Mouse (Mus musculus): ENCODE measurements at regions not wholly inside any gene's neighbourhood (a gene's known extent, or its start where the extent isn't known, plus 50 kb on each side); places are given as distances from the start of the nearest gene placed in this dataset.

- Histone ChIP-seq H3K4me2 (replicated peaks; ENCODE audit: low read depth) (peak overlapping the region; percentile 22), H3K9me3 (ENCODE audit: control insufficient read depth) (no peaks in the 10 kb centered on the region), H3K9ac (ENCODE audit: low read depth, low read length) (no peak overlapping the region), H3K27ac (ENCODE audit: low read depth, low read length) (no peak overlapping the region), H3K36me3 (ENCODE audit: control insufficient read depth, insufficient read depth) (no peaks in the 10 kb centered on the region), H3K27me3 (replicated peaks; ENCODE audit: control insufficient read depth, insufficient read depth, low read length) (no peaks in the 10 kb centered on the region), H3K4me1 (replicated peaks; ENCODE audit: control insufficient read depth, insufficient read depth, low read length) (no peaks in the 10 kb centered on the region), H3K4me3 (ENCODE audit: low read depth, low read length) (no peak overlapping the region)
- TF ChIP-seq CTCF (IDR thresholded peaks at IDR 0.05; ENCODE audit: low read depth), result no peak
- peak; percentile 53; the same call in 1 of the 2 replicates for ATAC-seq
- WGBS, result 28% methylated on average over 12 of the region's 12 CpGs
These were observed 56.7 kb upstream of the Med4 start for GRCm38 (mm10) chr14:73453164-73453563.

- no peak for ATAC-seq
- Histone ChIP-seq H3K4me3 (ENCODE audit: low read depth, low read length) (no peak overlapping the region), H3K4me1 (replicated peaks; ENCODE audit: control insufficient read depth, insufficient read depth, low read length) (no peaks in the 10 kb centered on the region), H3K4me2 (replicated peaks; ENCODE audit: low read depth) (no peak overlapping the region), H3K9ac (ENCODE audit: low read depth, low read length) (no peak overlapping the region), H3K27ac (ENCODE audit: low read depth, low read length) (no peak overlapping the region), H3K27me3 (replicated peaks; ENCODE audit: control insufficient read depth, insufficient read depth, low read length) (no peaks in the 10 kb centered on the region), H3K9me3 (ENCODE audit: control insufficient read depth) (no peaks in the 10 kb centered on the region), H3K36me3 (ENCODE audit: control insufficient read depth, insufficient read depth) (no peaks in the 10 kb centered on the region)
- no peak for TF ChIP-seq CTCF (IDR thresholded peaks at IDR 0.05; ENCODE audit: low read depth)
- WGBS, result 67% methylated on average over 7 of the region's 7 CpGs
These were observed 57.3 kb upstream of the Med4 start for GRCm38 (mm10) chr14:73452321-73453082.

GRCm38 (mm10) chr14:73451291-73452045, 58.4 kb upstream of the Med4 start:
- WGBS, result 81% methylated on average over 9 of the region's 9 CpGs
- H3K4me2 ChIP-seq (replicated peaks; ENCODE audit: low read depth), result no peak overlapping the region
- H3K4me1 ChIP-seq (replicated peaks; ENCODE audit: control insufficient read depth, insufficient read depth, low read length), result no peaks in the 10 kb centered on the region
- H3K27me3 ChIP-seq (replicated peaks; ENCODE audit: control insufficient read depth, insufficient read depth, low read length), result no peaks in the 10 kb centered on the region
- H3K36me3 ChIP-seq (ENCODE audit: control insufficient read depth, insufficient read depth), result no peaks in the 10 kb centered on the region
- H3K27ac ChIP-seq (ENCODE audit: low read depth, low read length), result no peak overlapping the region
- no peak overlapping the region for H3K9ac ChIP-seq (ENCODE audit: low read depth, low read length)
- ATAC-seq, result no peak
- no peaks in the 10 kb centered on the region for H3K9me3 ChIP-seq (ENCODE audit: control insufficient read depth)
- TF ChIP-seq CTCF (IDR thresholded peaks at IDR 0.05; ENCODE audit: low read depth), result no peak
- no peak overlapping the region for H3K4me3 ChIP-seq (ENCODE audit: low read depth, low read length)

- H3K9me3 ChIP-seq (ENCODE audit: control insufficient read depth), result no peaks in the 10 kb centered on the region
- no peak for TF ChIP-seq CTCF (IDR thresholded peaks at IDR 0.05; ENCODE audit: low read depth)
- H3K9ac ChIP-seq (ENCODE audit: low read depth, low read length), result no peak overlapping the region
- no peak for ATAC-seq
- no peak overlapping the region for H3K4me2 ChIP-seq (replicated peaks; ENCODE audit: low read depth)
- no peaks in the 10 kb centered on the region for H3K27me3 ChIP-seq (replicated peaks; ENCODE audit: control insufficient read depth, insufficient read depth, low read length)
- H3K4me3 ChIP-seq (ENCODE audit: low read depth, low read length), result no peak overlapping the region
- WGBS, result 80% methylated on average over 6 of the region's 6 CpGs
- no peaks in the 10 kb centered on the region for H3K36me3 ChIP-seq (ENCODE audit: control insufficient read depth, insufficient read depth)
- no peak overlapping the region for H3K27ac ChIP-seq (ENCODE audit: low read depth, low read length)
- no peaks in the 10 kb centered on the region for H3K4me1 ChIP-seq (replicated peaks; ENCODE audit: control insufficient read depth, insufficient read depth, low read length)
These were observed 59.8 kb upstream of the Med4 start for GRCm38 (mm10) chr14:73449901-73450495.

GRCm38 (mm10) chr14:73449111-73449510, 60.7 kb upstream of the Med4 start:
- Histone ChIP-seq H3K27me3 (replicated peaks; ENCODE audit: control insufficient read depth, insufficient read depth, low read length) (no peaks in the 10 kb centered on the region), H3K27ac (ENCODE audit: low read depth, low read length) (no peak overlapping the region), H3K4me3 (ENCODE audit: low read depth, low read length) (no peak overlapping the region), H3K4me1 (replicated peaks; ENCODE audit: control insufficient read depth, insufficient read depth, low read length) (0 out of 2 replicates have a peak, but pooled peaks cover 2% of the 10 kb centered on the region), H3K36me3 (ENCODE audit: control insufficient read depth, insufficient read depth) (no peaks in the 10 kb centered on the region), H3K9ac (ENCODE audit: low read depth, low read length) (no peak overlapping the region), H3K9me3 (ENCODE audit: control insufficient read depth) (no peaks in the 10 kb centered on the region), H3K4me2 (replicated peaks; ENCODE audit: low read depth) (no peak overlapping the region)
- 79% methylated on average over 10 of the region's 10 CpGs for WGBS
- ATAC-seq, result no peak
- no peak for TF ChIP-seq CTCF (IDR thresholded peaks at IDR 0.05; ENCODE audit: low read depth)

Data from intestine, postnatal 0 days (tissue).